Mouse (Mus musculus) ES-E14 (cell line): ENCODE results near the gene Cd22. TPM values are rescaled to one million over a fixed set of nuclear protein-coding genes. Genes with fewer than 3 reads are reported as not detected.
A peak's percentile ranks its signal among the peaks of the same experiment; 100 is the strongest.
"Not testable (repeated sequence)": the region's sequence is repeated elsewhere in the genome, so short reads cannot be mapped to it uniquely, and the experiment has no call there.

Experiments used
- DNase-seq: peaks from one replicate; pipeline ENCODE4 v3.0.0-alpha.2; 2013; ENCODE audit warnings: low read depth, low spot score
- H3K27ac ChIP-seq: 2 replicates; pipeline ENCODE4 v1.5.1; 2012; ENCODE audit warnings: low read depth, mild to moderate bottlenecking, low read length, moderate library complexity, mixed read lengths; ENCODE audit not compliant: poor library complexity, insufficient read depth, severe bottlenecking
- H3K36me3 ChIP-seq: 2 replicates; pipeline ENCODE4 v1.6.1; 2012; ENCODE audit warnings: mild to moderate bottlenecking, low read length, moderate library complexity, mixed read lengths; ENCODE audit not compliant: control insufficient read depth, poor library complexity, insufficient read depth, severe bottlenecking
- H3K4me1 ChIP-seq, 2 experiments: fragments of 150-350 bp in 1 of 2; sonication (generic) in 1 of 2; 2 replicates each; pipeline ENCODE4 v1.6.1; 2012; ENCODE audit warnings: low read length in 2 of 2, mild to moderate bottlenecking in 1 of 2, mixed read lengths in 1 of 2; ENCODE audit not compliant: control insufficient read depth in 2 of 2, insufficient read depth in 2 of 2, poor library complexity in 1 of 2
- H3K4me3 ChIP-seq, 2 experiments: fragments of 150-350 bp in 1 of 2; sonication (generic) in 1 of 2; 2 replicates each; pipeline ENCODE4 v1.5.1; 2012; ENCODE audit warnings: low read length in 2 of 2, low read depth in 1 of 2, mild to moderate bottlenecking in 1 of 2, mixed read lengths in 1 of 2; ENCODE audit not compliant: insufficient read depth in 1 of 2, poor library complexity in 1 of 2, severe bottlenecking in 1 of 2
- H3K9ac ChIP-seq: 2 replicates; pipeline ENCODE4 v1.6.1; 2012; ENCODE audit warnings: low read depth, mild to moderate bottlenecking, low read length, mixed read lengths; ENCODE audit not compliant: poor library complexity, insufficient read depth, severe bottlenecking
- H3K9me3 ChIP-seq: fragments of 150-350 bp; sonication (generic); 2 replicates; pipeline ENCODE4 v1.6.1; 2012; ENCODE audit warnings: low read depth, mild to moderate bottlenecking, low read length; ENCODE audit not compliant: control insufficient read depth, insufficient read depth
- CHD2 ChIP-seq: IDR thresholded peaks from 2 replicates; pipeline ENCODE4 v1.6.1; 2014; ENCODE audit warnings: mild to moderate bottlenecking, low read depth, low read length, inconsistent platforms
- HCFC1 ChIP-seq: IDR thresholded peaks from 2 replicates; pipeline ENCODE4 v1.6.1; 2012; ENCODE audit warnings: low read length, inconsistent platforms, borderline replicate concordance; ENCODE audit not compliant: insufficient read depth
- MAFK ChIP-seq: IDR thresholded peaks from 2 replicates; pipeline ENCODE4 v1.6.1; 2014; ENCODE audit warnings: mild to moderate bottlenecking, low read depth, low read length, inconsistent platforms; ENCODE audit not compliant: insufficient read depth
- ZC3H11A ChIP-seq: IDR thresholded peaks from 2 replicates; pipeline ENCODE4 v1.6.1; 2012; ENCODE audit warnings: low read depth, mild to moderate bottlenecking, inconsistent platforms, low read length, borderline replicate concordance
- ZNF384 ChIP-seq: IDR thresholded peaks from 2 replicates; pipeline ENCODE4 v1.6.1; 2012; ENCODE audit warnings: low read depth, low read length, inconsistent platforms
- in situ Hi-C, 2 experiments: fragments of 600-800 bp; cut with MboI; formaldehyde crosslinking; loops; one replicate each; pipeline ENCODE4 v1.15.1; 2025; ENCODE audit warnings: low sequenced_read_pairs in 2 of 2, inconsistent platforms in 1 of 2; ENCODE audit not compliant: unreplicated experiment in 2 of 2
- total RNA-seq: library from RNA; depleted of rRNA; stranded (reverse); fragments of 300-350 nt; gene quantifications from 2 replicates; pipeline ENCODE4 v1.2.3, GENCODE M21; 2012; rRNA removed

Gene Cd22
- total RNA-seq = 0.16 and 0.45 TPM in 2 replicates

GRCm38 (mm10) chr7:30880176-30880575 lies at the start of gene Cd22:
TSS of gene Cd22 (minus strand) at chr7:30880342.
- Histone ChIP-seq H3K4me3 (no peak within 1 kb of the TSS), H3K9me3 (no peaks in the 10 kb centered on the region), H3K36me3 (no peaks in the 10 kb centered on the region), H3K9ac (no peak within 1 kb of the TSS), H3K27ac (no peak within 1 kb of the TSS), H3K4me1 (peaks cover 0 to 2% of the 10 kb centered on the region in 2 experiments; a peak in 1 of 4 replicates)
- DNase-seq = no peak
- in situ Hi-C loops = no loop called here
- TF ChIP-seq CHD2 (no peak), MAFK (no peak), HCFC1 (no peak), ZC3H11A (no peak), ZNF384 (no peak)

DNA sequence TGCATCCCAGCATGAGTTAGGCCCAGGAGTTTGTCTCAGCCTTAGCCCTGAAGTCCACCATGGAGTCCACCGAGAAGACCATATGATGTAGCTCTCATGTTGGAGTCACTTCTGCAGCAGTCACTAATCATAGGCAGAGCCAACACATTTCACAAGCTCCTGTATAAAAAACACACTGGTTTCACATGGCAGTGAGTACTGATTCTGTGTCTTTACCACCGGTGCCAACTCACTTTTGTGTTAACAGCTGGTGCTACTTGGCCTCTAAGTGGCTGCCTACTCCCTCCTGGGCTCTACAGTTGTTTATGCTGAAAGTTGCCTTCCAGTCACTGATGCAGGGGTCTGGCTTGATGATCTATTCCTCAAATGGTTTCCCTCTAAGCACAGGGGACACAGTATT lies 44.4 kb upstream of the Cd22 start, which contains the start of gene Hamp2:
Hamp2 (minus strand) TSS at position 101 of the 400 bp plus-strand sequence.
- H3K36me3 ChIP-seq, DNase-seq, H3K4me1 ChIP-seq, H3K9ac ChIP-seq, H3K9me3 ChIP-seq, H3K4me3 ChIP-seq, in situ Hi-C loops, H3K27ac ChIP-seq: not testable (repeated sequence)

DNA sequence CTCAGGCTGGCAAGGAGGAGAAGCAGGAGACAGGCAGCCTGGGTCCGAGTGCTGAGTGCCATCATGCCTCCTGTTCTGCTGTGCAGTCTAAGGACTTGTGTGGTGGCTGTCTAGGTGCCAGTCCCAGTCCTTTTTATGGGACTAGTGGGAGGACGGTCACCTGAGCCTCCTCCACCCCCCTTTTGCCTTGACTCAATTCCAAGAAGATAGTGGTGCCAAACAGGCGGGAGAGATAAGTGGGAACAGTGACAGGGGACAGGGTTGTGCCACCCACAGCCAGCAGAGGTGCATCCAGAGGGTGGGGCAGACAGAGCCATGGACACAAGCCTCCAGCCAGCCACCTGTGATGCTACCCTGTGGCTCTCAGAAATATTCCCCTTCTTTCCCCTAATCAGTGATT lies 43.9 kb upstream of the Cd22 start:
- no peak for TF ChIP-seq MAFK
- TF ChIP-seq CHD2 = no peak
- TF ChIP-seq HCFC1 = no peak
- TF ChIP-seq ZNF384 = no peak
- no peak for TF ChIP-seq ZC3H11A
- Histone ChIP-seq H3K4me1 (no peaks in the 10 kb centered on the region), H3K27ac (no peak overlapping the region), H3K4me3 (no peak overlapping the region), H3K36me3 (no peaks in the 10 kb centered on the region), H3K9me3 (no peaks in the 10 kb centered on the region), H3K9ac (no peak overlapping the region)
- in situ Hi-C loops = no loop called here
- DNase-seq = no peak

DNA sequence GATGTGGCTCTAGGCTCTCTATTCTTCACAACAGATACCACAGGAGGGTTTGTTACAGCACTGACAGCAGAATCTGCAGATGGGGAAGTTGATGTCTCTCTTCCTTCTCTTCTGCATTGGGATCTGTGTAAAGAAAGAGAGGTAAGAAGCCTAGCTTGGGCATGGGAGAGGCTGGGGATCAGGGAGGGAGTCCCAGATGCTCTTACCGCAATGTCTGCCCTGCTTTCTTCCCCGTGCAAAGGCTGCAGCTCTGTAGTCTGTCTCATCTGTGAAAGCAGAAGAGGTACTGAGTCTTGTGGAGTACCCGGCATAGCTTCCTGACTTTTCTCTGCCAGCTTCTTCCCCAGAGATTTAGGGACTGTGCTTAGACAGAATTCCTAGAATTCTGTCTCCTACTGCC lies 42.3 kb upstream of the Cd22 start:
- in situ Hi-C loops, H3K9ac ChIP-seq, H3K27ac ChIP-seq, H3K36me3 ChIP-seq, H3K4me1 ChIP-seq, H3K9me3 ChIP-seq, DNase-seq, H3K4me3 ChIP-seq: not testable (repeated sequence)

- Histone ChIP-seq H3K4me1 (peaks cover 5 to 14% of the 10 kb centered on the region in 2 experiments; a peak in 3 of 4 replicates), H3K36me3 (no peaks in the 10 kb centered on the region), H3K9ac (no peak overlapping the region), H3K9me3 (no peaks in the 10 kb centered on the region), H3K4me3 (no peak overlapping the region), H3K27ac (no peak overlapping the region)
- peak; percentile 36 for DNase-seq
- in situ Hi-C loops = no loop called here
- TF ChIP-seq CHD2 (no peak), MAFK (no peak), ZNF384 (no peak), ZC3H11A (no peak), HCFC1 (no peak)
Measured at GRCm38 (mm10) chr7:30920217-30920616, 40.1 kb upstream of the Cd22 start.
